Mouse (Mus musculus) small intestine, adult 2 months (tissue): ENCODE measurements around the gene Ly86. TPM values are rescaled to one million over a fixed set of nuclear protein-coding genes. Genes with fewer than 3 reads are reported as not detected.

Experiments used
- H3K27ac ChIP-seq: fragments of 200-500 bp; 2 replicates; pipeline ENCODE4 v1.5.1; 2012; ENCODE audit warnings: low read depth, low read length, control low read depth, inconsistent platforms; ENCODE audit not compliant: insufficient read depth
- H3K27me3 ChIP-seq: fragments of 200-500 bp; 2 replicates; pipeline ENCODE4 v1.6.1; 2012; ENCODE audit warnings: mild to moderate bottlenecking, moderate library complexity, low read length, inconsistent platforms; ENCODE audit not compliant: control insufficient read depth, insufficient read depth
- H3K36me3 ChIP-seq: fragments of 200-500 bp; 2 replicates; pipeline ENCODE4 v1.6.1; 2012; ENCODE audit warnings: mild to moderate bottlenecking, low read length, control low read depth, inconsistent platforms; ENCODE audit not compliant: control insufficient read depth, insufficient read depth
- H3K4me1 ChIP-seq: fragments of 200-500 bp; 2 replicates; pipeline ENCODE4 v1.6.1; 2012; ENCODE audit warnings: low read length, inconsistent platforms, mixed read lengths; ENCODE audit not compliant: control insufficient read depth, insufficient read depth, insufficient read length
- H3K4me3 ChIP-seq: fragments of 200-500 bp; 2 replicates; pipeline ENCODE4 v1.5.1; 2012; ENCODE audit warnings: low read depth, mild to moderate bottlenecking, control low read depth, inconsistent platforms, low read length, moderate library complexity
- CTCF ChIP-seq: fragments of 200-500 bp; IDR thresholded peaks from 2 replicates; pipeline ENCODE4 v1.5.1; 2012; ENCODE audit warnings: low read depth, mild to moderate bottlenecking, control low read depth, inconsistent platforms, low read length, moderate library complexity, mixed read lengths; ENCODE audit not compliant: insufficient replicate concordance, insufficient read length; ENCODE audit errors: extremely low read depth
- POLR2A ChIP-seq: fragments of 200-500 bp; IDR thresholded peaks from 2 replicates; pipeline ENCODE4 v1.6.1; 2012; ENCODE audit warnings: low read depth, mild to moderate bottlenecking, control low read depth, inconsistent platforms, low read length, moderate library complexity
- WGBS: fragments of 180-500 bp; shearing (Covaris S2); methylation state at CpG from one replicate; pipeline ENCODE4 v1.1.7; 2018; 5-methylcytosine and 5-hydroxymethylcytosine counted together
- polyA plus RNA-seq: library from polyadenylated mRNA; depleted of rRNA; stranded (reverse); fragments of >200 nt; gene quantifications from 2 replicates; pipeline ENCODE4 v1.2.3, GENCODE M21; 2012

The Ly86 gene
- polyA plus RNA-seq, 1 experiment, result 2.3 TPM

- TF ChIP-seq POLR2A, result no peak
- TF ChIP-seq CTCF, result no peak
- Histone ChIP-seq H3K4me3 (no peak overlapping the region), H3K27ac (peak overlapping the region; percentile 62), H3K36me3 (no peaks in the 10 kb centered on the region), H3K27me3 (no peaks in the 10 kb centered on the region), H3K4me1 (peaks cover 14% of the 10 kb centered on the region; the same call in 1 of the 2 replicates)
- WGBS, result 72% methylated on average over 5 of the region's 5 CpGs
Measured at GRCm38 (mm10) chr13:37451021-37451420, 106.0 kb downstream of the Ly86 start.

- no peaks in the 10 kb centered on the region for H3K36me3 ChIP-seq
Measured at GRCm38 (mm10) chr13:37451471-37451870, 106.5 kb downstream of the Ly86 start.

DNA sequence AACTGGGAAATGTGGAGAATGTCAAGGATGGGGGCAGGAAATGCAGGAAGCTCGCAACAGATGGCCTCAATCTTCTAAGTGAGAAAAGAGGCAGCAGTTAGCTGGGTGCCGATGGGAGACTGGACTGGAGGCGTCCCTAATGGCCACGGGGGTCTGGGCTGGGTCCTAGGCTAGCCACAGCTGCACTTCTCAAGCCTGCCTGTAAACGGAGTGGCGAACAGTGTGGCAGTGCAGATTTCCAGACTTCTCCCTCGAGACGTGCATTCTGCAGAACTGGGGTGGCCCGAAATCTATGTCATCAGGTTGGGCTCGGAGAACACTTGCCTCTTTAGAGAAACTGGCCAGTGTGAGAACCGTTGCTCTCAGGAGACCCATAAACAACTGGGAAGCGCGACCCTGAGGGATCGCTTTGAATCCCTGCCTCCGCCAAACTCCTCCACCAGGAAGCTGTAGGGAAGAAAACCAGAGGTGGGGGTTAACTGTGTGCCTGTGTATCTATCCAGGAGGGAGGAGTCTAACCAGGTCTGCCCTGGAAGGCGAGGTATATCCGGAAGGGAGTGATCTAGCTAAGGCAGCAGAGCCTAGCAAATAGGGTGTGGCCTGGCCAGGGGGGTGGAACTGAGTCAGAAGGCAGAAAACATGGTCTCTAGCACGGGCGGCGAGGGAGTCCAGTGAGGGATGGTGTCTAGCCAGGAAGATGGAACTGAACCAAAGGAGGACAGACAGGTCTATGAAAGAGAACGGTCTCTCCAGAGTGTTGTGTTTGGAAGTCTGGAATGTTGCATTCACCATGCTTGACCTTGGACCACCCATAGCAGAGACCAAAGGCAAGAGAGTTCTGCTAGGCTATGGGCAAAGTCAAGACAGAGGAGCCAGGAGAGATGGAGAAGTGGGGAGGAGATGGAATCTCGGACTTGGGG, 107.3 kb downstream of the Ly86 start:
- no peaks in the 10 kb centered on the region for H3K27me3 ChIP-seq
- peaks cover 21% of the 10 kb centered on the region; the same call in 1 of the 2 replicates for H3K4me1 ChIP-seq
- no peaks in the 10 kb centered on the region for H3K36me3 ChIP-seq
- TF ChIP-seq CTCF, result no peak; the same call in 1 of the 2 replicates
- peak; percentile 55 for TF ChIP-seq POLR2A
- peak overlapping the region; percentile 55 for H3K4me3 ChIP-seq
- 3% methylated on average over 22 of the region's 22 CpGs for WGBS
- peak overlapping the region; percentile 62 for H3K27ac ChIP-seq

More at GRCm38 (mm10) chr13:37451471-37451870, 106.5 kb downstream of the Ly86 start:
- Histone ChIP-seq H3K4me1 (peaks cover 15% of the 10 kb centered on the region; the same call in 1 of the 2 replicates), H3K4me3 (no peak overlapping the region), H3K27me3 (no peaks in the 10 kb centered on the region), H3K27ac (peak overlapping the region; percentile 62)
- TF ChIP-seq CTCF (no peak), POLR2A (no peak)
- WGBS, result 60% methylated on average over 3 of the region's 3 CpGs

DNA sequence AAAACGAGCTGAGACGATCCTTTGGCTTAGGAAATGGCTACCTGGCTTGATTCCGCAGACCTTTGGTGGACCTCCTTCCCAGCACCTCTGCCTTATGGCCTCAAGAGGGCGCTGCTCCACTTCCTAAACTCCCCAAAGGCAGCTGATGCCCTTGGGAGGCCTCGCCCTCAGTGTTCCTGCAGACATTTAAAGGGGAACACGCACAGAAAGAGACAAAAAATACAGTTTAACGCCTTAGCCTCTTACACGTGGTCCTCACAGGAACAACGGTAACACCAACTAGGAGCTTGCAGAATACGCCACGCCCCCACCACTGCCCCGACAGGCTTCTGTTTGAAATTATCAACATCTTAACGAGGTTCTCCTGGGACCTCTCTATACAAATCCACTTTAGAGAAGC, 108.2 kb downstream of the Ly86 start:
- Histone ChIP-seq H3K27ac (peak overlapping the region; percentile 62), H3K36me3 (no peaks in the 10 kb centered on the region), H3K27me3 (no peaks in the 10 kb centered on the region), H3K4me3 (no peak overlapping the region), H3K4me1 (peaks cover 26% of the 10 kb centered on the region; the same call in 1 of the 2 replicates)
- under 1% methylated on average over 13 of the region's 13 CpGs for WGBS
- TF ChIP-seq CTCF (peak; percentile 96), POLR2A (no peak)

- no peak overlapping the region for H3K27ac ChIP-seq
- peaks cover 33% of the 10 kb centered on the region; the same call in 1 of the 2 replicates for H3K4me1 ChIP-seq
- no peaks in the 10 kb centered on the region for H3K36me3 ChIP-seq
- no peaks in the 10 kb centered on the region for H3K27me3 ChIP-seq
- H3K4me3 ChIP-seq, result no peak overlapping the region
- TF ChIP-seq POLR2A (no peak), CTCF (no peak)
- WGBS, result 63% methylated on average over 6 of the region's 6 CpGs
Measured at GRCm38 (mm10) chr13:37454356-37454755, 109.3 kb downstream of the Ly86 start.

GRCm38 (mm10) chr13:37455561-37455960, 110.6 kb downstream of the Ly86 start:
- Histone ChIP-seq H3K4me3 (no peak overlapping the region), H3K27me3 (no peaks in the 10 kb centered on the region), H3K36me3 (no peaks in the 10 kb centered on the region), H3K27ac (no peak overlapping the region), H3K4me1 (peaks cover 41% of the 10 kb centered on the region; the same call in 1 of the 2 replicates)
- TF ChIP-seq CTCF (no peak), POLR2A (no peak)
- WGBS, result 50% methylated on average over 3 of the region's 3 CpGs

DNA sequence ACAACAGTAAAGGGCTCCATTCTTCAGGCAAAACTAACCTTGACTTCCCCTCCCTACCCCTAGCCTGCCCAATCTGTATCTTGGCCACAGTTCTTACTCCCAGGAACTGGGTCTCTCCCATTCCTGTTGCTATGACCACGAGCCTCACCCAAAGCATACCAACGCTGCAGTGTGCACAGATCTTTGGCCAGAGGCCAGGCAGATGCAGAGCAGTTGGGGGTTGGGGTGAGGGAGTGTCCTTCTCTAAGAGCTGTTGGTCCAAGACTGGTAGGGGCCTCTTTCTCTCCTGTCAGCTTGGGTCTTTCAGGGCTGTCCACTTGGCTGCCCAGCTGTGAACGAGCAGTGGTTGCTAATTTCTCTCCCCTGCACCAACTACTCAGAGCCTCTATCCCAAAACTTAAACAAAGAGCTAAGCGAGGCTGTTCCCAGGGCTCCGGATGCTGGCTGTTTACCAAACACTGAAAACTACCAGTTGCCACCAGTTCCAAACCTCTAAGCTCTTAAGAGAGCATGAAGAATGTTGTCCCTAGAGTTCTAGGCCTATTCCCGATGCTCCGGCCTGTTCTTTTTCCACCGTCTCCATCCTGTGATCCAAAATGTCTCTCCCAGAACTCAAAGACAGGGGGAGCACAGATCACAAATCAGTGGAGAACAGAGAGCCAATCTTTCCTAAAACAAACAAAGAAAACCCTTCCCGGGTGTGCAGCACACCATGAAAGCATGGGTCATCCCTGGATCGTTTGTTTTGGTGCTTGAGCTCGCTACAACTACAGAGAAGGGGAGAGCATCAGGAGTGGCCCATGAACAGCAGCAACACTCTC, 112.2 kb downstream of the Ly86 start:
- TF ChIP-seq CTCF (no peak), POLR2A (no peak)
- no peak overlapping the region for H3K4me3 ChIP-seq
- no peaks in the 10 kb centered on the region for H3K36me3 ChIP-seq
- no peaks in the 10 kb centered on the region for H3K27me3 ChIP-seq
- WGBS, result 25% methylated on average over 11 of the region's 11 CpGs
- H3K4me1 ChIP-seq, result peaks cover 51% of the 10 kb centered on the region; the same call in 1 of the 2 replicates
- peak overlapping the region; percentile 67 for H3K27ac ChIP-seq
